Mouse (Mus musculus): Measurements from ENCODE around the gene Bpgm. TPM values are rescaled to one million over a fixed set of nuclear protein-coding genes. Genes with fewer than 3 reads are reported as not detected.

Bpgm gene
- polyA plus RNA-seq, 1 experiment from 2014 or later: 47.8 TPM

DNA sequence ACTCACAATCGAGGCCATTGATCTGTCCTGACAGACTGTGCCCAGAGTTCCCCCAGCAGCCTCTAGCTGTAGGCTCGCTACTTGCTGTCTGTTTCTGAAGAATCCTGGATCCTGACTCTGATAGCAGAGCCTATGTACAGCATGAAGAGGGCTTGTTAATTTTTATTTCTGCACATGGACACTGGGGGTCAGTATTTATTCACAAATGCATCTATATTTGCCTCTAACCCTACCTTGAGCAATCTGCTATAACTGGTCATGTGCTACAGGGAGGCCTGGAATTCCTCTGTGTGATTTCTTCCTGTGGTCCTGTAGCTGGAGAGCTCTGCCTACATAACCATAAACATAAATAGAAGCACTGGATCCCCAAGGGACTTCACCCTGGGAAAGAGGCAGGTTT lies 35.4 kb downstream of the Bpgm start:
- 35% methylated on average over 2 of the region's 2 CpGs for WGBS
- peak; percentile 84 for ATAC-seq (replicated peaks; ENCODE audit: insufficient number of reproducible peaks, low FRiP score, low TSS enrichment, low read depth)

DNA sequence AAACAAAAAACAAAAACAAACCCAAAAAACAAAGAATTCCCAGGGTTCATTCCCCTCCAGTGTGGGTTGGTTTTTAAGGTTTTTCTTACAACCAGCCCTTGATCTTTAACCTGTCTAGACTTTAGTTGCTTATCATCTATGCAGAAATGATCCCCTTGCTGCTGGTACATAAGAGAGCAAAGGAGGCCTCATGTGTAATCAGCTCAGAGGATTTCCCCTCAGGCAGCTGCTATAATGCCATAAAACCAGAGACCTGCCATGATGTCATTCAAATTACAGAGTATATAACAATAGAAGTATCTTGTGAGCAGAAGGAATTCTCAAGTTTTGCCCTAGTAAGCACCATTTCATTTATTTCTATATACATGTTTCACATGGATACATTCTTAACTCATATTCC lies 36.7 kb downstream of the Bpgm start:
- DNase-seq (ENCODE audit: low spot score) (no peak), ATAC-seq (replicated peaks; ENCODE audit: insufficient number of reproducible peaks, low FRiP score, low TSS enrichment, low read depth) (no peak)
- no peak overlapping the region for H3K4me3 ChIP-seq (ENCODE audit: low read depth, low read length)
- H3K27me3 ChIP-seq (ENCODE audit: control insufficient read depth, insufficient read depth, low read length): no peaks in the 10 kb centered on the region
- H3K27ac ChIP-seq (replicated peaks; ENCODE audit: low read depth, low read length): no peak overlapping the region
- no peaks in the 10 kb centered on the region for H3K9me3 ChIP-seq (replicated peaks; ENCODE audit: control insufficient read depth, low read length)
- H3K9ac ChIP-seq (replicated peaks; ENCODE audit: low read length): no peak overlapping the region
- no peak overlapping the region for H3K4me2 ChIP-seq (ENCODE audit: low read depth, low read length)
- H3K4me1 ChIP-seq (ENCODE audit: control insufficient read depth, insufficient read depth, low read length): no peaks in the 10 kb centered on the region; the same call in 1 of the 2 replicates
- no peaks in the 10 kb centered on the region for H3K36me3 ChIP-seq (replicated peaks; ENCODE audit: control insufficient read depth, insufficient read depth, low read depth, low read length)

More for the DNA sequence above, 35.4 kb downstream of the Bpgm start:
- no peaks in the 10 kb centered on the region for H3K36me3 ChIP-seq (replicated peaks; ENCODE audit: control insufficient read depth, insufficient read depth, low read depth, low read length)
- no peaks in the 10 kb centered on the region for H3K27me3 ChIP-seq (ENCODE audit: control insufficient read depth, insufficient read depth, low read length)
- H3K4me3 ChIP-seq (ENCODE audit: low read depth, low read length): no peak overlapping the region
- no peak overlapping the region for H3K27ac ChIP-seq (replicated peaks; ENCODE audit: low read depth, low read length)
- peak; percentile 76 for DNase-seq (ENCODE audit: low spot score)
- H3K4me1 ChIP-seq (ENCODE audit: control insufficient read depth, insufficient read depth, low read length): no peaks in the 10 kb centered on the region; the same call in 1 of the 2 replicates
- H3K4me2 ChIP-seq (ENCODE audit: low read depth, low read length): no peak overlapping the region
- no peak overlapping the region for H3K9ac ChIP-seq (replicated peaks; ENCODE audit: low read length)
- H3K9me3 ChIP-seq (replicated peaks; ENCODE audit: control insufficient read depth, low read length): no peaks in the 10 kb centered on the region

DNA sequence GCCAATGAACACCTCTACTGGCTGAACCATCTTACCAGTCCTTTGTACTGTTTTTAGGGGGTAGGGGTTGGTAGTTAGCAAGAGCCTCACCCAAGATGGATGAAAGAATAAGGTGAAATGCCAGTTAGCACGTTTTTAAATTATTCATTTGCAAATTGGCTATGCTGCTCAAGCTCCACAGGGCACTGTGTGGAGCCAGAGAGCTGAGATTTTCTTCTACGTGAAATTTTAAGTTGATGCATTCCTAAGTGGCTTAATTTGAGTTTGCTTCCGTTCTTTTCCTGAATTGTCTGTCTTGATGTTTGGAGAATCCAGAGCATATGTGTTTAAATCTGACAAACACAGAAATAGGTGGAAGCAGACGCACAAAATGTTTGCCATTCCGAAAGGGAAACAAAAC lies 38.6 kb downstream of the Bpgm start:
- ATAC-seq (replicated peaks; ENCODE audit: insufficient number of reproducible peaks, low FRiP score, low TSS enrichment, low read depth) (no peak), DNase-seq (ENCODE audit: low spot score) (peak; percentile 61)
- Histone ChIP-seq H3K27me3 (ENCODE audit: control insufficient read depth, insufficient read depth, low read length) (no peaks in the 10 kb centered on the region), H3K4me2 (ENCODE audit: low read depth, low read length) (no peak overlapping the region), H3K9me3 (replicated peaks; ENCODE audit: control insufficient read depth, low read length) (no peaks in the 10 kb centered on the region), H3K4me1 (ENCODE audit: control insufficient read depth, insufficient read depth, low read length) (no peaks in the 10 kb centered on the region), H3K9ac (replicated peaks; ENCODE audit: low read length) (no peak overlapping the region), H3K36me3 (replicated peaks; ENCODE audit: control insufficient read depth, insufficient read depth, low read depth, low read length) (no peaks in the 10 kb centered on the region), H3K4me3 (ENCODE audit: low read depth, low read length) (no peak overlapping the region), H3K27ac (replicated peaks; ENCODE audit: low read depth, low read length) (no peak overlapping the region)
- 47% methylated on average over 5 of the region's 5 CpGs for WGBS

DNA sequence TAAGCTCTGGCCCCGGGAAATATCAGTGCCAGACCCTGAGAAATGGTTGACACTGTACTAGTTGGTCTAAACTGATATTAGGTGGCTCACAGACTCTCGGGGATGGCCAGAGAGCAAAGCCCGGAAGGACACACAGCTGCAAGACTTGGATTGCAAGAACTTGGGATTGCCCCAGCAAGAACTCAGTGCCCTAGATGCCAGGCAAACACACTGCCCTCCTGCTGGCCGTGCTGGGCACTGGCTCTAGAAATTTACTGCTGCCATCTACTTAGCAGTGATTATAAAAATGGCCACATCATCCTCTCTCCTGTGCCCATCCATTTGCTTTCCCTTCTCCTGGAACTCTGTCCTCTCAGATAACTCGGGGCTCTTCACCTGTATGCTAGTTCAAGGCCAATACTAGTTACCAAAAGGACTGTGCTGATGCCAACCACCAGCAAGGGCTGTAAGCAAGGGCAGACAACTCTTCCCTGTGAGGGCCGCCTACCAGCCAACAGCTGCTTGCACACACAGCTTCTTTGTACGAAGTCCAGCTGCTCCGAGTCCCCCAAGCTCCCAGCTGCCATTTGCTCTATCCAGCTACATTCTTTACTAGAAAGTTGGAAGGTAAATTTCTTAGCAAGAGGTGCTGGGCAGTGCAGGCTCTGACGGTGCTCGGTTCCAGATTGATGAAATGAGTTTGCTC lies 39.2 kb downstream of the Bpgm start:
- Histone ChIP-seq H3K4me1 (ENCODE audit: control insufficient read depth, insufficient read depth, low read length) (no peaks in the 10 kb centered on the region), H3K9me3 (replicated peaks; ENCODE audit: control insufficient read depth, low read length) (no peaks in the 10 kb centered on the region), H3K4me3 (ENCODE audit: low read depth, low read length) (no peak overlapping the region), H3K27me3 (ENCODE audit: control insufficient read depth, insufficient read depth, low read length) (no peaks in the 10 kb centered on the region), H3K27ac (replicated peaks; ENCODE audit: low read depth, low read length) (no peak overlapping the region; the same call in 1 of the 2 replicates), H3K4me2 (ENCODE audit: low read depth, low read length) (no peak overlapping the region), H3K9ac (replicated peaks; ENCODE audit: low read length) (no peak overlapping the region), H3K36me3 (replicated peaks; ENCODE audit: control insufficient read depth, insufficient read depth, low read depth, low read length) (no peaks in the 10 kb centered on the region)
- WGBS: 68% methylated on average over 10 of the region's 10 CpGs
- DNase-seq (ENCODE audit: low spot score): no peak
- no peak for ATAC-seq (replicated peaks; ENCODE audit: insufficient number of reproducible peaks, low FRiP score, low TSS enrichment, low read depth)

DNA sequence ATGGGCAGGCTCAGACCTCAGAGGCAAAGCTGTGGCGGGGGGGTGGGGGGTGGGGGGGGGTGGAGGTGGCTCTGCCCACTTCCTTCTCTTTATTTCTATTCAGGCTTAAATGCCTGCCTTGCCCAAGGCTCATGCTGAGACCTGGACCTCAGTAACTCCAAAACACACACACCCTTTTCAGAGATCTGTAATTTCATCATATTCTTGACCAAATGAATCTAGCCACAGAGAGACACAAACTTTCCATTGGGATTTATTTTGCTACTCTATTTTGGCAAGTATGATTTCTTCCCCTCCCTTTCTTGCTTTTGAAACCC lies 39.7 kb downstream of the Bpgm start:
- no peak for DNase-seq (ENCODE audit: low spot score)
- H3K9me3 ChIP-seq (replicated peaks; ENCODE audit: control insufficient read depth, low read length): no peaks in the 10 kb centered on the region
- no peak overlapping the region for H3K4me2 ChIP-seq (ENCODE audit: low read depth, low read length)
- no peaks in the 10 kb centered on the region for H3K4me1 ChIP-seq (ENCODE audit: control insufficient read depth, insufficient read depth, low read length)
- H3K36me3 ChIP-seq (replicated peaks; ENCODE audit: control insufficient read depth, insufficient read depth, low read depth, low read length): no peaks in the 10 kb centered on the region
- no peaks in the 10 kb centered on the region for H3K27me3 ChIP-seq (ENCODE audit: control insufficient read depth, insufficient read depth, low read length)
- 53% methylated on average over 1 of the region's 1 CpGs for WGBS
- no peak overlapping the region for H3K27ac ChIP-seq (replicated peaks; ENCODE audit: low read depth, low read length)
- ATAC-seq (replicated peaks; ENCODE audit: insufficient number of reproducible peaks, low FRiP score, low TSS enrichment, low read depth): no peak
- no peak overlapping the region for H3K4me3 ChIP-seq (ENCODE audit: low read depth, low read length)
- H3K9ac ChIP-seq (replicated peaks; ENCODE audit: low read length): no peak overlapping the region

DNA sequence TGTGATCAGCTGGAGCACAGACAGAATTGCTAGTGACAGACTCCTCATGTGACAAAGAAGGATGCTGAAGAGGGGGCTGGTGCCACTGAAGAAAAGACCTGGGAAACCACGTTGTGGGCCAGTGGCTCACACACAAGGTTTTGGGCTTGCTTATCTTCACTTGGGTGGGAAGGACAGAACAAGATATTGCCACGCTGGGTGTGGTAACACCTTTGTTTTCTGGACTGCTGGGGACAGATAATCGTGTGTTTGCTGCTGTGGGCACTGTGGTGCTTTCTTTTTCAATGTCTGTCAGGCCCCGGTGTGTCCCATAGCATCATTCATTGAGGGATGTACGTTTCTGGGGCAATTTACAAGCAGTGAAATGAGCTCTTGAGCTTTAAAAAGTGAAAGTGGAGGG lies 41.7 kb downstream of the Bpgm start:
- H3K27me3 ChIP-seq (ENCODE audit: control insufficient read depth, insufficient read depth, low read length): no peaks in the 10 kb centered on the region
- no peak overlapping the region for H3K27ac ChIP-seq (replicated peaks; ENCODE audit: low read depth, low read length)
- H3K4me1 ChIP-seq (ENCODE audit: control insufficient read depth, insufficient read depth, low read length): no peaks in the 10 kb centered on the region
- DNase-seq (ENCODE audit: low spot score) (no peak), ATAC-seq (replicated peaks; ENCODE audit: insufficient number of reproducible peaks, low FRiP score, low TSS enrichment, low read depth) (no peak)
- no peaks in the 10 kb centered on the region for H3K36me3 ChIP-seq (replicated peaks; ENCODE audit: control insufficient read depth, insufficient read depth, low read depth, low read length)
- H3K4me2 ChIP-seq (ENCODE audit: low read depth, low read length): no peak overlapping the region
- 81% methylated on average over 5 of the region's 5 CpGs for WGBS
- H3K4me3 ChIP-seq (ENCODE audit: low read depth, low read length): no peak overlapping the region
- H3K9ac ChIP-seq (replicated peaks; ENCODE audit: low read length): no peak overlapping the region
- no peaks in the 10 kb centered on the region for H3K9me3 ChIP-seq (replicated peaks; ENCODE audit: control insufficient read depth, low read length)

DNA sequence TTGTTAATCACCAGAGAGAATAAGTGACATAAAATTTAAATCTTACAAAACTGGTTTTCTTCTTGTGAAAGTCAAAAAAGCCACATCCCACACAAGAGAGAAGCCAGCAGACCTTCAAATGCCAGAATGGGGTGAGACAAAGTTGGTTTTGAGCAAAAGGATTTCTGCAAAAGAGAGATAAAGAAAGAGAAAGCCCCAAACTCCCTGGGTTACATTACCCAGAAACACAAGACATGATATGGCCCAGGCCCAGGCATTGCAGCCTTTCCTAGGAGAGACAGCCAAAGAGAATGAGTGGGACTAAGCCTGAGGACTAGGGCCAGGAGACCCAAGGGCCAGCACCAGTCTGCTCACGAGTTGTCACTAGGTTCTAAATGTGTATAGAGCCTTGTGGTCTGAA lies 43.1 kb downstream of the Bpgm start:
- Histone ChIP-seq H3K27ac (replicated peaks; ENCODE audit: low read depth, low read length) (no peak overlapping the region), H3K4me2 (ENCODE audit: low read depth, low read length) (no peak overlapping the region), H3K36me3 (replicated peaks; ENCODE audit: control insufficient read depth, insufficient read depth, low read depth, low read length) (no peaks in the 10 kb centered on the region), H3K27me3 (ENCODE audit: control insufficient read depth, insufficient read depth, low read length) (no peaks in the 10 kb centered on the region), H3K9ac (replicated peaks; ENCODE audit: low read length) (no peak overlapping the region), H3K4me1 (ENCODE audit: control insufficient read depth, insufficient read depth, low read length) (no peaks in the 10 kb centered on the region), H3K4me3 (ENCODE audit: low read depth, low read length) (no peak overlapping the region), H3K9me3 (replicated peaks; ENCODE audit: control insufficient read depth, low read length) (no peaks in the 10 kb centered on the region)
- 80% methylated on average over 1 of the region's 1 CpGs for WGBS
- ATAC-seq (replicated peaks; ENCODE audit: insufficient number of reproducible peaks, low FRiP score, low TSS enrichment, low read depth): no peak
- DNase-seq (ENCODE audit: low spot score): no peak

DNA sequence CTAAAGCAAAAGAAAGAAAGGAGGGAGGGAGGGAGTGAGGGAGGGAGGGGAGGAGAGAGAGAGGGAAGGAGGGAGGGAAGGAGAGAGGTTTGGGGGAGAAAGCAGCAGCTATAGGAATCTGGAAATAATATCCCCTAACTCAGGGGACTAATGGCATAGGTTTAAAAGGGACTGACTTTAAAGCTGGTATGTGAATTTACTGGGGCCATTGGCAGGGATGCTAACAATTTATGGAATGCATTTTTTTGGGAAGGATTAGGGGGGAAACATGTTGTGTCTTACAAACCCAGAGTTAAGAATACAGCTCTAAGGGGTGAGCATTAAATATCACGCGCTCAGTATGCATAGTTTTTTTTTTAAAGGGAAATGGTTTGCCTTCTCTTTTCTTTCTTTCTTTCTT lies 44.5 kb downstream of the Bpgm start:
- no peaks in the 10 kb centered on the region for H3K36me3 ChIP-seq (replicated peaks; ENCODE audit: control insufficient read depth, insufficient read depth, low read depth, low read length)
- no peaks in the 10 kb centered on the region for H3K4me1 ChIP-seq (ENCODE audit: control insufficient read depth, insufficient read depth, low read length)
- H3K9me3 ChIP-seq (replicated peaks; ENCODE audit: control insufficient read depth, low read length): no peaks in the 10 kb centered on the region
- peak; percentile 32; the same call in 1 of the 2 replicates for ATAC-seq (replicated peaks; ENCODE audit: insufficient number of reproducible peaks, low FRiP score, low TSS enrichment, low read depth)
- H3K27ac ChIP-seq (replicated peaks; ENCODE audit: low read depth, low read length): peak overlapping the region; percentile 39; the same call in 1 of the 2 replicates
- DNase-seq (ENCODE audit: low spot score): peak; percentile 62
- no peaks in the 10 kb centered on the region for H3K27me3 ChIP-seq (ENCODE audit: control insufficient read depth, insufficient read depth, low read length)
- H3K4me2 ChIP-seq (ENCODE audit: low read depth, low read length): no peak overlapping the region
- no peak overlapping the region for H3K4me3 ChIP-seq (ENCODE audit: low read depth, low read length)
- H3K9ac ChIP-seq (replicated peaks; ENCODE audit: low read length): no peak overlapping the region
- 39% methylated on average over 2 of the region's 2 CpGs for WGBS

Data from embryonic facial prominence, embryonic 11.5 days (tissue).